Mouse (Mus musculus) heart, postnatal 0 days (tissue): ENCODE measurements around the gene Gmppb. TPM values are rescaled to one million over a fixed set of nuclear protein-coding genes. Genes with fewer than 3 reads are reported as not detected.

ENCODE experiments used
- ATAC-seq: fragments of 200-750 bp; cut with Nextera tagmentation; 2 replicates; pipeline ENCODE4 v1.8.0; 2017; ENCODE audit warnings: low read depth, moderate number of reproducible peaks, moderate library complexity; ENCODE audit not compliant: insufficient read depth
- DNase-seq: peaks from one replicate; pipeline ENCODE4 v3.0.0-alpha.2; 2016; ENCODE audit warnings: low spot score
- H3K27ac ChIP-seq: fragments of 300-500 bp; sonication (generic); 2 replicates; pipeline ENCODE4 v1.5.1; 2014; ENCODE audit warnings: low read depth, mild to moderate bottlenecking
- H3K27me3 ChIP-seq: fragments of 300-500 bp; sonication (generic); 2 replicates; pipeline ENCODE4 v1.6.1; 2014; ENCODE audit warnings: low read length, mixed read lengths; ENCODE audit not compliant: control insufficient read depth, insufficient read depth
- H3K36me3 ChIP-seq: fragments of 300-500 bp; sonication (generic); replicated peaks from 2 replicates; pipeline ENCODE4 v1.6.1; 2014; ENCODE audit warnings: low read length, mixed read lengths; ENCODE audit not compliant: control insufficient read depth, insufficient read depth
- H3K4me1 ChIP-seq: fragments of 300-500 bp; sonication (generic); 2 replicates; pipeline ENCODE4 v1.6.1; 2014; ENCODE audit warnings: antibody characterized with exemption; ENCODE audit not compliant: control insufficient read depth, insufficient read depth
- H3K4me2 ChIP-seq: fragments of 300-500 bp; sonication (generic); 2 replicates; pipeline ENCODE4 v1.6.1; 2014; ENCODE audit warnings: low read depth, mild to moderate bottlenecking, low read length, moderate library complexity
- H3K4me3 ChIP-seq: fragments of 300-500 bp; sonication (generic); 2 replicates; pipeline ENCODE4 v1.5.1; 2014; ENCODE audit warnings: low read depth, low read length
- H3K9ac ChIP-seq: fragments of 300-500 bp; sonication (generic); replicated peaks from 2 replicates; pipeline ENCODE4 v1.6.1; 2014; ENCODE audit warnings: low read depth, low read length, mixed read lengths
- H3K9me3 ChIP-seq: fragments of 300-500 bp; sonication (generic); replicated peaks from 2 replicates; pipeline ENCODE4 v1.6.1; 2016; ENCODE audit warnings: low read length; ENCODE audit not compliant: control insufficient read depth
- CTCF ChIP-seq: IDR thresholded peaks from 2 replicates; pipeline ENCODE4 v1.5.1; 2016; ENCODE audit warnings: antibody characterized with exemption, control low read depth, low read depth
- EP300 ChIP-seq: IDR thresholded peaks from 2 replicates; pipeline ENCODE4 v1.6.1; 2016; ENCODE audit warnings: antibody characterized with exemption, low read depth
- WGBS: fragments of 180-500 bp; shearing (Covaris S2); extraction: QIAGEN DNeasy Blood & Tissue Kit; methylation state at CpG from one replicate; pipeline ENCODE4 v1.1.7; 2014; 5-methylcytosine and 5-hydroxymethylcytosine counted together
- polyA plus RNA-seq: library from polyadenylated mRNA; unstranded; fragments of >200 nt; fragmentation: Nextera tagmentation; extraction: Ambion mirVana; gene quantifications from 2 replicates; pipeline ENCODE4 v1.2.1, GENCODE M21; 2015
- total RNA-seq: library from RNA; depleted of rRNA; stranded (reverse); fragments of >200 nt; gene quantifications from 2 replicates; pipeline ENCODE4 v1.2.3, GENCODE M21; 2014; ENCODE audit warnings: low replicate concordance; rRNA removed

The Gmppb gene
- total RNA-seq (13.1 and 18.1 TPM in 2 replicates), polyA plus RNA-seq (15.7 and 17.2 TPM in 2 replicates)

DNA sequence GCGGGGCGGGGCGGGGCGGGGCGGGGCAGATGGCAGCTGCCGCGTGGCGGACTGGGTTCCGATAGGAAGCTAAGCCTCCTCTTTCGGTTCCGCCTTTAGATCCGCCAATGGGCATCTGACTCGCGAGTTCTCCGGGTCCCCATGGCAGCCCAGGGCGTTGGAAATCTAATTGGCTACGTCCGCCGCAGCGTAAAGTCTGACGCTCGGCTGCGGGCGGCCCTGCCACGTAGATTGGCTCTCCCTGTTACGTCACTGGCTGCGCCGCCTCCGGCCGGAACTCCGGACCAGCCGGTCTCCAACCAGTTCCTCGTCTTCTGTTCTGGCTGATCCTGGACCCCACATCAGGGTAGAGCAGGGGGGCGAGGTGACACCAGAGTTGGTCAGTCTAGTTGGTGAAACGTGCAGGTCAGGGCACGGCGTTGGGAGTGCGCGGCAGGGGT lies at the start of gene Gmppb:
Gene Gmppb, plus strand, starts transcription at position 227 of the 440 bp plus-strand sequence.
- Histone ChIP-seq H3K4me3 (peak within 1 kb of the TSS; percentile 59), H3K27me3 (no peaks in the 10 kb centered on the region), H3K27ac (peak within 1 kb of the TSS; percentile 70), H3K9me3 (no peaks in the 10 kb centered on the region), H3K4me2 (peak within 1 kb of the TSS; percentile 87), H3K9ac (peak within 1 kb of the TSS; percentile 52), H3K4me1 (peaks cover 15% of the 10 kb centered on the region), H3K36me3 (peaks cover 52% of the 10 kb centered on the region)
- DNase-seq (peak; percentile 98), ATAC-seq (peak; percentile 94)
- under 1% methylated on average over 34 of the region's 39 CpGs for WGBS
- TF ChIP-seq CTCF: no peak
- 0 out of 2 replicates have a peak, but pooled peaks have one; percentile 45 for TF ChIP-seq EP300

DNA sequence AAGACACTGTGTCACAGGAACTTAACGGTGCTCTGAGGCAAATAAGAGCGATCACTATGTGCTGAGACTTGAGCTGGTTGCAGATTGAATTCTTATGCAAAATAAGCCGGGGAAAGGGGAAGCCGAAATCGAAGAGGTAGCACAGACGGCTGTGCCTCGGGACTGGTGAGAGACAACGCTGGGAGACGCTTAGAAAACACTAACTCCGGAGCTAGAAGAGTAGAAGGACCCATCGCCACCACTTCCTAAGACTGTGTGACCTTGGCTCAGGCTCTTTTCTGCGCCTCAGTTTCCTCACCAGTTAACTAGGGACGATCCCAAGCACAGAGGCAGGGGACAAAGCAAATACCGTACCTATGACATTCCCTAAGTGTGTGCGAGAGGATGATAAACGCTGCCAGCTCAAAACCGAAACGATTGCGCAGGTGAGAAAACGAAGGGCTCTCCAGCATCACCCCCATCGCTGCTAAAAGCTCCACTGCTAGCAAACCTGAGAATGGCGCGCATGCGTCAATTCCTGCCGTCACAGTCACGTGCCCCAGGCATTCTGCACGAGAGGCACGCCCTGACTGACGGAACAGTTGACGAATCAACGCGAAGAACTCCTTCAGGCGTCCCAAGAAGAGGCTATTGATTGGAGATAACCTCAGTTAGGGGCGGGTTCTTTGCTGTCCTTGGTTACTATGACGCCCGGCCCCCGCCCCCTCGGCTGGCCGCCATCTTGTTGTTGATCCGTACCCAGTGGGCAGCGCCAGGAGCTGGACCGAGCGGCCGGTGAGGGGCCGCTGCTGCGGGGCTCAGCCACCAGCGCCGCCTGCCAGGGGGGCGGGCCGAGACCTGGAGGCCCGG lies 46.9 kb upstream of the Gmppb start, which contains the start of gene Ip6k1:
Gene Ip6k1, plus strand, starts transcription at position 580 of the 849 bp plus-strand sequence.
- WGBS: under 1% methylated on average over 51 of the region's 51 CpGs
- Histone ChIP-seq H3K9me3 (no peaks in the 10 kb centered on the region), H3K36me3 (no peaks in the 10 kb centered on the region), H3K4me1 (peaks cover 20% of the 10 kb centered on the region), H3K4me2 (peak within 1 kb of the TSS; percentile 81), H3K9ac (peak within 1 kb of the TSS; percentile 95), H3K27me3 (no peaks in the 10 kb centered on the region), H3K27ac (peak within 1 kb of the TSS; percentile 95), H3K4me3 (peak within 1 kb of the TSS; percentile 92)
- peak; percentile 99 for ATAC-seq
- TF ChIP-seq EP300 (no peak), CTCF (no peak)
- DNase-seq: peak; percentile 100

DNA sequence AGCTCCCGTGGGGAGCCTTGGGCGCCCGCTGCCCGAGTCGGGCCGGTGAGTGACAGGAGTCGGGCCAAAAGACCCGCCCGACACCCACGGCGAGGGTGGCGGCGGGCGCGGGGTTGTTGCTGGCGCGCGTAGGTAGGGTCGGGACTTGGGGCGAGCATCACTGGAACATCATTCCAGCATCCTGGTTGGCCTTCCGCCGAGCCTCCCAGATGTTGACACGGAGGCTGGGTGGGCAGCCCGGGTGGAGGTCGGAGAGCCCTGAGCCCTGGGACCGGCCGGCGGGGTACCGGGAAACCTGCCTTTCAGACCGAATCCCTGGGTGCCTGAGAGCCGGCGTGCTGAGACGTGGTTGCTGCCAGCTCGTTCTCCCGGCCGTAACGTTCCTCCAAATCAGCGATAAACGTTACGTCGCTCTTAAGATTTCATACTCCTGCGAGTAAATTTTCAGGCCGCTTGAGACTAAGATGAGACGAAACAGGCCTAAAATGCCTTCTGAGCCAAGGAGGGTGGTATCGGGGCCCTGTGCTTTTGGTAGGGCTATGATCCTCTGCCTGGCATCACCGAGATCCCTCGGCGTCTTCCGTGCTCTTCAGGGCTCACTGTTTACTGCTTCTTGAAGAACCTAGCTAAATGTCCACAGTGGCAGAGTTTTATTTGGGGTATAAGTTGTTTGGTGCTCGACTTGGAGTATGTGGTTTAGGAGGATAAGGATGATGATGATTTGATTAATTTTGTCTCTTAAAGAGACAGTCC lies 46.1 kb upstream of the Gmppb start:
- under 1% methylated on average over 49 of the region's 50 CpGs for WGBS
- peak overlapping the region; percentile 95 for H3K9ac ChIP-seq
- H3K4me1 ChIP-seq: peaks cover 20% of the 10 kb centered on the region
- ATAC-seq: peak; percentile 32
- no peaks in the 10 kb centered on the region for H3K9me3 ChIP-seq
- peak overlapping the region; percentile 95 for H3K27ac ChIP-seq
- DNase-seq: no peak
- peak overlapping the region; percentile 92 for H3K4me3 ChIP-seq
- H3K36me3 ChIP-seq: no peaks in the 10 kb centered on the region
- peak overlapping the region; percentile 79 for H3K4me2 ChIP-seq
- H3K27me3 ChIP-seq: no peaks in the 10 kb centered on the region
- TF ChIP-seq EP300 (no peak), CTCF (no peak)

DNA sequence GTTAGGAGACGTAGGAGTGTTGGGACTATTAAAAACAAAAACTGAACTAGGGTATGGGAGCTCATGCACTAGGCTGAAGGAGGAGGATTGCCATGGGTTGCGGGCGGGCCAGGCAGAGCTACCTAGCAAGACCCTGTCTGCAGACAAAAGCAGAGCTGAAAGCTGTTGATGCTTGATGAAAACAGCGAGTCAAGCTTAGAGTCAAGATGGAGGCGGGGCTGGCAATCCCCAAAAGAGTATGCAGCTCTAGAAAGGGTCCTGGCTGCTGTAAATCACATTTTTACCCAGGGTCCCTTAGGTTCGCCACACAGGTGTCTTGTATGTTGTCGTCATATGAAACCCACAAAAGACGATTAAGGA lies 45.5 kb upstream of the Gmppb start:
- no peak for DNase-seq
- Histone ChIP-seq H3K27ac (peak overlapping the region; percentile 95), H3K9ac (peak overlapping the region; percentile 95), H3K4me3 (peak overlapping the region; percentile 92), H3K36me3 (no peaks in the 10 kb centered on the region), H3K27me3 (no peaks in the 10 kb centered on the region), H3K4me2 (peak overlapping the region; percentile 79), H3K4me1 (peaks cover 20% of the 10 kb centered on the region), H3K9me3 (no peaks in the 10 kb centered on the region)
- 17% methylated on average over 8 of the region's 8 CpGs for WGBS
- no peak for TF ChIP-seq CTCF
- no peak for TF ChIP-seq EP300
- no peak for ATAC-seq

DNA sequence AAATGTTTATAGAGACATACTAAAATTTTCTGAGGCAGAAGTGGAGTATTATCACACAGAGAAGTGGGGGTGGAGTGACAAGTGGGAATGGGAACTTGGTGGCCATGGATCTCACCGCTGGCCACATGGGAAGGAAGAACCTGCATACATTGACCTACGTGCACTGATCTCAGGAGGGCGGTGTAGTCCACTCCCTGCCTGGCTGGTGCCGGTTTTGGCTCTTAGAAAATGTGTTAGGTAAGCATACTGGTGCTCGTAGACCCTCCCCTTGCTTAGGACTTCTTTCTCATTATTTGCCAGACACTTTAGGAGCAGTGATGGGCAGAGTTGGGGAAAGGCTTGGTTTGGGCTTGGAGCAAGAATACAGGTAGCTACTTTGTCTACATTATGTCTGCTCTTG lies 41.0 kb upstream of the Gmppb start:
- no peak overlapping the region for H3K27ac ChIP-seq
- H3K36me3 ChIP-seq: peaks cover 11% of the 10 kb centered on the region; the same call in 1 of the 2 replicates
- no peak overlapping the region for H3K4me3 ChIP-seq
- no peaks in the 10 kb centered on the region for H3K27me3 ChIP-seq
- ATAC-seq (no peak), DNase-seq (no peak)
- H3K4me1 ChIP-seq: peaks cover 20% of the 10 kb centered on the region
- no peak for TF ChIP-seq CTCF
- TF ChIP-seq EP300: no peak
- H3K9me3 ChIP-seq: no peaks in the 10 kb centered on the region
- no peak overlapping the region for H3K9ac ChIP-seq
- H3K4me2 ChIP-seq: no peak overlapping the region
- 92% methylated on average over 5 of the region's 5 CpGs for WGBS
